Mouse (Mus musculus): ENCODE measurements around the gene Akap7. TPM values are rescaled to one million over a fixed set of nuclear protein-coding genes. Genes with fewer than 3 reads are reported as not detected.

The Akap7 gene
- polyA plus RNA-seq, 1 experiment from 2014 or later, result 42.0 TPM

GRCm38 (mm10) chr10:25258171-25258570 is 49.5 kb downstream of the Akap7 start:
- H3K4me2 ChIP-seq (ENCODE audit: low read length), result no peak overlapping the region
- no peaks in the 10 kb centered on the region for H3K36me3 ChIP-seq (ENCODE audit: control insufficient read depth, insufficient read depth, low read length)
- H3K27me3 ChIP-seq (ENCODE audit: control insufficient read depth, insufficient read depth, low read length), result no peaks in the 10 kb centered on the region
- H3K9me3 ChIP-seq (ENCODE audit: control insufficient read depth, low read length), result no peaks in the 10 kb centered on the region
- no peak overlapping the region for H3K9ac ChIP-seq (ENCODE audit: low read length)
- no peaks in the 10 kb centered on the region for H3K4me1 ChIP-seq (ENCODE audit: control insufficient read depth in 2 of 2, insufficient read depth in 2 of 2, low read length in 2 of 2)
- no peak overlapping the region for H3K27ac ChIP-seq (replicated peaks in 1 of 2; ENCODE audit: control insufficient read depth in 1 of 2, insufficient read depth in 1 of 2, low read depth in 2 of 2, low read length in 2 of 2)
- no peak for ATAC-seq (ENCODE audit: insufficient number of reproducible peaks, insufficient read depth, low FRiP score, low read depth)
- no peak overlapping the region for H3K4me3 ChIP-seq (ENCODE audit: control insufficient read depth in 1 of 2, insufficient read depth in 1 of 2, low read depth in 1 of 2, low read length in 2 of 2)
- WGBS, result 79% methylated on average over 6 of the region's 6 CpGs

- no peak overlapping the region for H3K4me3 ChIP-seq (ENCODE audit: control insufficient read depth in 1 of 2, insufficient read depth in 1 of 2, low read depth in 1 of 2, low read length in 2 of 2)
- no peak overlapping the region for H3K9ac ChIP-seq (ENCODE audit: low read length)
- no peaks in the 10 kb centered on the region for H3K36me3 ChIP-seq (ENCODE audit: control insufficient read depth, insufficient read depth, low read length)
- H3K27ac ChIP-seq (replicated peaks in 1 of 2; ENCODE audit: control insufficient read depth in 1 of 2, insufficient read depth in 1 of 2, low read depth in 2 of 2, low read length in 2 of 2), result no peak overlapping the region
- no peaks in the 10 kb centered on the region for H3K9me3 ChIP-seq (ENCODE audit: control insufficient read depth, low read length)
- WGBS, result 55% methylated on average over 5 of the region's 5 CpGs
- H3K4me2 ChIP-seq (ENCODE audit: low read length), result no peak overlapping the region
- ATAC-seq (ENCODE audit: insufficient number of reproducible peaks, insufficient read depth, low FRiP score, low read depth), result no peak
- no peaks in the 10 kb centered on the region for H3K4me1 ChIP-seq (ENCODE audit: control insufficient read depth in 2 of 2, insufficient read depth in 2 of 2, low read length in 2 of 2)
- no peaks in the 10 kb centered on the region for H3K27me3 ChIP-seq (ENCODE audit: control insufficient read depth, insufficient read depth, low read length)
These were observed 50.2 kb downstream of the Akap7 start for GRCm38 (mm10) chr10:25257466-25257865.

DNA sequence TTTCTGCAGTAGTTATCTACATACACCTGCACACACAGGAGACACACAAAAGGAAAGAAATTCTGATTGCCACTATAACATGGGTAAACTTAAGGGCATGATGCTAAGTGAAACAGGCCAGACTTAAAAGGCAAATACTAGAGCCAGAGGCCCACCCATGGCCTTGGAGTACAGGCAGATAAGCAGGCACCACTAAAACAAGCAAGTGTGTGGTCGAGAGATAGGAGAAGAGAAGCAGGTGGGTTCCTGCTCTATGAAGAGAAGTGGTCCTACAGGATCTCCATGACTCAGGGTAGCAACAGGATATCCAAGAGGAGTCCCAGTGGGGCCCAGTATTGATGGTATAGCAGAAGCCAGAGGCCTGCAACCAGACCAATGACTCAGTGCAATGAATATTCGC is 54.2 kb downstream of the Akap7 start:
- no peak overlapping the region for H3K4me3 ChIP-seq (ENCODE audit: control insufficient read depth in 1 of 2, insufficient read depth in 1 of 2, low read depth in 1 of 2, low read length in 2 of 2)
- WGBS, result 52% methylated on average over 2 of the region's 2 CpGs
- no peak overlapping the region for H3K4me2 ChIP-seq (ENCODE audit: low read length)
- H3K9me3 ChIP-seq (ENCODE audit: control insufficient read depth, low read length), result no peaks in the 10 kb centered on the region
- H3K9ac ChIP-seq (ENCODE audit: low read length), result no peak overlapping the region
- no peak overlapping the region for H3K27ac ChIP-seq (replicated peaks in 1 of 2; ENCODE audit: control insufficient read depth in 1 of 2, insufficient read depth in 1 of 2, low read depth in 2 of 2, low read length in 2 of 2)
- no peaks in the 10 kb centered on the region for H3K36me3 ChIP-seq (ENCODE audit: control insufficient read depth, insufficient read depth, low read length)
- H3K27me3 ChIP-seq (ENCODE audit: control insufficient read depth, insufficient read depth, low read length), result no peaks in the 10 kb centered on the region
- no peak for ATAC-seq (ENCODE audit: insufficient number of reproducible peaks, insufficient read depth, low FRiP score, low read depth)
- no peaks in the 10 kb centered on the region for H3K4me1 ChIP-seq (ENCODE audit: control insufficient read depth in 2 of 2, insufficient read depth in 2 of 2, low read length in 2 of 2)

DNA sequence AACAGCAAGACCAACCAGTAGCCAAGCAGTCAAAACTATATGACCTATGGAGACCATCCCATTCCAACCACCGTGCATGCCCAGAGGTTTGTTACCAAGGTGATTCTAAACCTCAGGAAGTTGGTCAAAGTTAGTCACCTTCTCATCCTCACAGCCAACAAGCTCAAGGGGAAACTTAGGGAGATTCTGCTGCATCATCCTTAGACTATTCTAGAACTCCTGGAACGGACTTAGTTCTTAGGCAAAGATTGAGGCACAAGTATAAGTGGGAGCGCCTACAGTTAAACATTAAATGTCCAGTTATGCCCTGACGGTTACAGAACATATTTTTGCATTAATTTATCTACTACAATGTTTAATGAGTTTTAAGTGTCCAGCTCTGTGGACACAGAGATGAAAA is 54.7 kb downstream of the Akap7 start:
- Histone ChIP-seq H3K4me1 (ENCODE audit: control insufficient read depth in 2 of 2, insufficient read depth in 2 of 2, low read length in 2 of 2) (no peaks in the 10 kb centered on the region), H3K27me3 (ENCODE audit: control insufficient read depth, insufficient read depth, low read length) (no peaks in the 10 kb centered on the region), H3K4me2 (ENCODE audit: low read length) (no peak overlapping the region), H3K9ac (ENCODE audit: low read length) (no peak overlapping the region), H3K27ac (replicated peaks in 1 of 2; ENCODE audit: control insufficient read depth in 1 of 2, insufficient read depth in 1 of 2, low read depth in 2 of 2, low read length in 2 of 2) (no peak overlapping the region), H3K4me3 (ENCODE audit: control insufficient read depth in 1 of 2, insufficient read depth in 1 of 2, low read depth in 1 of 2, low read length in 2 of 2) (no peak overlapping the region), H3K9me3 (ENCODE audit: control insufficient read depth, low read length) (no peaks in the 10 kb centered on the region), H3K36me3 (ENCODE audit: control insufficient read depth, insufficient read depth, low read length) (no peaks in the 10 kb centered on the region)
- no peak for ATAC-seq (ENCODE audit: insufficient number of reproducible peaks, insufficient read depth, low FRiP score, low read depth)
- WGBS, result 90% methylated on average over 4 of the region's 4 CpGs

- no peaks in the 10 kb centered on the region for H3K4me1 ChIP-seq (ENCODE audit: control insufficient read depth in 2 of 2, insufficient read depth in 2 of 2, low read length in 2 of 2)
- no peak overlapping the region for H3K27ac ChIP-seq (replicated peaks in 1 of 2; ENCODE audit: control insufficient read depth in 1 of 2, insufficient read depth in 1 of 2, low read depth in 2 of 2, low read length in 2 of 2)
These were observed 57.6 kb downstream of the Akap7 start for GRCm38 (mm10) chr10:25250108-25250507.

DNA sequence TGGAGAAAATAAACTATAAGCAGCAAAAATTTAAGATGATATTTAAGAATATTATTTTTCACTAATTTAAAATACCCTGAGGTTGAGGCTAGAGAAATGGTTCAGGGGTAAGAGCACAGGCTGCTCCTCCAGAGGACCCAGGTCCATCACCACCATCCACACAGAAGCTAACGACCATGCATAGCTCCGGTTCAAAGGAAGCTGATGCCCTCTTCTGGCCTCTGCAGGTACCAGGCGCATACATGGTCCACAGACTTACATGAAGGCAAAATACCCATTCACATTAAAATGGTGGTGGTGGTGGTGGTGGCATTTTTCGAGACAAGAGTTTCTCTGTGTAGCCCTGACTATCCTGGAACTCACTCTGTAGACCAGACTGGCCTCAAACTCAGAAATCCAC is 61.5 kb downstream of the Akap7 start:
- H3K9me3 ChIP-seq (ENCODE audit: control insufficient read depth, low read length), result no peaks in the 10 kb centered on the region
- no peak overlapping the region for H3K9ac ChIP-seq (ENCODE audit: low read length)
- no peak overlapping the region for H3K4me3 ChIP-seq (ENCODE audit: control insufficient read depth in 1 of 2, insufficient read depth in 1 of 2, low read depth in 1 of 2, low read length in 2 of 2)
- no peak overlapping the region for H3K27ac ChIP-seq (replicated peaks in 1 of 2; ENCODE audit: control insufficient read depth in 1 of 2, insufficient read depth in 1 of 2, low read depth in 2 of 2, low read length in 2 of 2)
- no peaks in the 10 kb centered on the region for H3K27me3 ChIP-seq (ENCODE audit: control insufficient read depth, insufficient read depth, low read length)
- ATAC-seq (ENCODE audit: insufficient number of reproducible peaks, insufficient read depth, low FRiP score, low read depth), result no peak
- H3K36me3 ChIP-seq (ENCODE audit: control insufficient read depth, insufficient read depth, low read length), result no peaks in the 10 kb centered on the region
- 64% methylated on average over 4 of the region's 4 CpGs for WGBS
- H3K4me2 ChIP-seq (ENCODE audit: low read length), result no peak overlapping the region
- H3K4me1 ChIP-seq (ENCODE audit: control insufficient read depth in 2 of 2, insufficient read depth in 2 of 2, low read length in 2 of 2), result no peaks in the 10 kb centered on the region

More at GRCm38 (mm10) chr10:25250108-25250507, 57.6 kb downstream of the Akap7 start:
- Histone ChIP-seq H3K4me3 (ENCODE audit: control insufficient read depth in 1 of 2, insufficient read depth in 1 of 2, low read depth in 1 of 2, low read length in 2 of 2) (no peak overlapping the region), H3K27me3 (ENCODE audit: control insufficient read depth, insufficient read depth, low read length) (no peaks in the 10 kb centered on the region), H3K9ac (ENCODE audit: low read length) (no peak overlapping the region), H3K9me3 (ENCODE audit: control insufficient read depth, low read length) (no peaks in the 10 kb centered on the region), H3K4me2 (ENCODE audit: low read length) (no peak overlapping the region), H3K36me3 (ENCODE audit: control insufficient read depth, insufficient read depth, low read length) (no peaks in the 10 kb centered on the region)
- ATAC-seq (ENCODE audit: insufficient number of reproducible peaks, insufficient read depth, low FRiP score, low read depth), result no peak
- WGBS, result 44% methylated on average over 12 of the region's 12 CpGs

GRCm38 (mm10) chr10:25239156-25239555 is 68.5 kb downstream of the Akap7 start:
- 32% methylated on average over 9 of the region's 9 CpGs for WGBS
- Histone ChIP-seq H3K4me2 (ENCODE audit: low read length) (no peak overlapping the region), H3K36me3 (ENCODE audit: control insufficient read depth, insufficient read depth, low read length) (no peaks in the 10 kb centered on the region), H3K4me3 (ENCODE audit: control insufficient read depth in 1 of 2, insufficient read depth in 1 of 2, low read depth in 1 of 2, low read length in 2 of 2) (no peak overlapping the region), H3K4me1 (ENCODE audit: control insufficient read depth in 2 of 2, insufficient read depth in 2 of 2, low read length in 2 of 2) (no peaks in the 10 kb centered on the region), H3K27me3 (ENCODE audit: control insufficient read depth, insufficient read depth, low read length) (no peaks in the 10 kb centered on the region), H3K27ac (replicated peaks in 1 of 2; ENCODE audit: control insufficient read depth in 1 of 2, insufficient read depth in 1 of 2, low read depth in 2 of 2, low read length in 2 of 2) (no peak overlapping the region), H3K9ac (ENCODE audit: low read length) (no peak overlapping the region), H3K9me3 (ENCODE audit: control insufficient read depth, low read length) (no peaks in the 10 kb centered on the region)
- no peak for ATAC-seq (ENCODE audit: insufficient number of reproducible peaks, insufficient read depth, low FRiP score, low read depth)

- Histone ChIP-seq H3K4me3 (ENCODE audit: control insufficient read depth in 1 of 2, insufficient read depth in 1 of 2, low read depth in 1 of 2, low read length in 2 of 2) (no peak overlapping the region), H3K9me3 (ENCODE audit: control insufficient read depth, low read length) (no peaks in the 10 kb centered on the region), H3K4me2 (ENCODE audit: low read length) (no peak overlapping the region), H3K9ac (ENCODE audit: low read length) (no peak overlapping the region), H3K4me1 (ENCODE audit: control insufficient read depth in 2 of 2, insufficient read depth in 2 of 2, low read length in 2 of 2) (no peaks in the 10 kb centered on the region), H3K27me3 (ENCODE audit: control insufficient read depth, insufficient read depth, low read length) (no peaks in the 10 kb centered on the region), H3K36me3 (ENCODE audit: control insufficient read depth, insufficient read depth, low read length) (no peaks in the 10 kb centered on the region), H3K27ac (replicated peaks in 1 of 2; ENCODE audit: control insufficient read depth in 1 of 2, insufficient read depth in 1 of 2, low read depth in 2 of 2, low read length in 2 of 2) (no peak overlapping the region)
- ATAC-seq (ENCODE audit: insufficient number of reproducible peaks, insufficient read depth, low FRiP score, low read depth), result no peak
- 71% methylated on average over 1 of the region's 1 CpGs for WGBS
These were observed 73.6 kb downstream of the Akap7 start for GRCm38 (mm10) chr10:25234080-25234479.

Data from heart, embryonic 14.5 days (tissue).